Mouse (Mus musculus): ENCODE results near the gene Fhod1. TPM values are rescaled to one million over a fixed set of nuclear protein-coding genes. Genes with fewer than 3 reads are reported as not detected.

The Fhod1 gene
- polyA plus RNA-seq, 1 experiment from 2014 or later = 3.4 TPM

GRCm38 (mm10) chr8:105298351-105299252 lies 49.2 kb downstream of the Fhod1 start:
- WGBS = 60% methylated on average over 18 of the region's 18 CpGs
- Histone ChIP-seq H3K4me1 (ENCODE audit: control insufficient read depth, insufficient read depth, low read length) (peaks cover 10% of the 10 kb centered on the region), H3K27ac (replicated peaks; ENCODE audit: low read depth, low read length) (no peak overlapping the region), H3K4me3 (ENCODE audit: low read depth, low read length) (peak overlapping the region; percentile 99), H3K9ac (ENCODE audit: low read length) (peak overlapping the region; percentile 84), H3K36me3 (ENCODE audit: control insufficient read depth, insufficient read depth, low read length) (peaks cover 22% of the 10 kb centered on the region; the same call in 1 of the 2 replicates), H3K9me3 (ENCODE audit: control insufficient read depth, low read length) (no peaks in the 10 kb centered on the region), H3K4me2 (ENCODE audit: low read depth, severe bottlenecking) (peak overlapping the region; percentile 91), H3K27me3 (ENCODE audit: control insufficient read depth, insufficient read depth, low read length) (no peaks in the 10 kb centered on the region)
- ATAC-seq (ENCODE audit: insufficient number of reproducible peaks, low FRiP score, low TSS enrichment, low read depth) (no peak), DNase-seq (ENCODE audit: low spot score) (no peak)

GRCm38 (mm10) chr8:105297511-105298192 lies 50.1 kb downstream of the Fhod1 start, which contains the start of gene E2f4:
Gene E2f4, plus strand, starts transcription at chr8:105297663.
- Histone ChIP-seq H3K4me2 (ENCODE audit: low read depth, severe bottlenecking) (peak within 1 kb of the TSS; percentile 91), H3K9me3 (ENCODE audit: control insufficient read depth, low read length) (no peaks in the 10 kb centered on the region), H3K27ac (replicated peaks; ENCODE audit: low read depth, low read length) (peak within 1 kb of the TSS; percentile 52; the same call in 1 of the 2 replicates), H3K9ac (ENCODE audit: low read length) (peak within 1 kb of the TSS; percentile 84), H3K4me1 (ENCODE audit: control insufficient read depth, insufficient read depth, low read length) (peaks cover 10% of the 10 kb centered on the region), H3K4me3 (ENCODE audit: low read depth, low read length) (peak within 1 kb of the TSS; percentile 99), H3K36me3 (ENCODE audit: control insufficient read depth, insufficient read depth, low read length) (peaks cover 19% of the 10 kb centered on the region; the same call in 1 of the 2 replicates), H3K27me3 (ENCODE audit: control insufficient read depth, insufficient read depth, low read length) (peaks cover 2% of the 10 kb centered on the region; the same call in 1 of the 2 replicates)
- WGBS = 0% methylated on average over 58 of the region's 58 CpGs
- DNase-seq (ENCODE audit: low spot score) (peak; percentile 95), ATAC-seq (ENCODE audit: insufficient number of reproducible peaks, low FRiP score, low TSS enrichment, low read depth) (peak; percentile 77)

DNA sequence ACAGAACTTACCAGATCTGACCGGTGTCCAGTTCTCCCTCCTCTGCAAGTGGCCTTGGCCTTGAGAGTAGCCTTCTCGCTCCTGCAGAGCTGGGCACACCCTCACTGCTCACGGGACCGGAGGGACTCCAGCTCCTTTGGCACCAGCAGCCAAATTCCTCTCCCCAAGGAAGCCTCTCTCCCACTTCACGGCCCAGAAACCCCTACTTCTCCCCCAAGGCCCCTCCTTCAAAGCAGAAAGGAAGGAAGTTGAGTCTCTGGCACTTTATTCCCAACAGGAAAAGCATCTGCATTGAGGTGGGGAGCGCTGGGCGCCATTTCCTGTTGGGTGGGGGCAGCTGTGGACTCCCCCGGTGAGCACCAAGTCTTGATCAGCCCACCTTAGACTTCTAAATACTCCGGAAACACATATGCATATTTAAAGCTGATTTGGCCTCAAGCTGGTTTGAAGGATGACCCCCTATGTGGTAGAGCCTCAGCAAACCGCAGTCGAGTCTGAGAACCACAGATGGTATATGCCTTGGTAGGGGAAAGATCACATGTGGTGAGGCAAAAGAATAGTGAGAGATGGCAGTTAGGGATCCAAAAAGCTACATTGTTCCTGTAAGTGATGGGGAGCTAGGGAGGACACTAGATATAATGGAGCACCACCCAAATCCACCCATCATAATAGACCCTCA lies 51.7 kb downstream of the Fhod1 start, which contains the start of gene Exoc3l:
TSS of gene Exoc3l (minus strand) at position 207 of the 679 bp plus-strand sequence.
- Histone ChIP-seq H3K9me3 (ENCODE audit: control insufficient read depth, low read length) (no peaks in the 10 kb centered on the region), H3K27me3 (ENCODE audit: control insufficient read depth, insufficient read depth, low read length) (peaks cover 2% of the 10 kb centered on the region; the same call in 1 of the 2 replicates)
- no peak for ATAC-seq (ENCODE audit: insufficient number of reproducible peaks, low FRiP score, low TSS enrichment, low read depth)

GRCm38 (mm10) chr8:105295256-105295655 lies 52.5 kb downstream of the Fhod1 start:
- Histone ChIP-seq H3K27ac (replicated peaks; ENCODE audit: low read depth, low read length) (no peak overlapping the region), H3K4me2 (ENCODE audit: low read depth, severe bottlenecking) (no peak overlapping the region; the same call in 1 of the 2 replicates)
- DNase-seq (ENCODE audit: low spot score) = no peak

More for the DNA sequence above, 51.7 kb downstream of the Fhod1 start, which contains the start of gene Exoc3l:
- Histone ChIP-seq H3K9ac (ENCODE audit: low read length) (no peak within 1 kb of the TSS), H3K4me1 (ENCODE audit: control insufficient read depth, insufficient read depth, low read length) (peaks cover 10% of the 10 kb centered on the region), H3K4me3 (ENCODE audit: low read depth, low read length) (peak within 1 kb of the TSS; percentile 99; the same call in 1 of the 2 replicates), H3K36me3 (ENCODE audit: control insufficient read depth, insufficient read depth, low read length) (peaks cover 10% of the 10 kb centered on the region; the same call in 1 of the 2 replicates), H3K4me2 (ENCODE audit: low read depth, severe bottlenecking) (peak within 1 kb of the TSS; percentile 91), H3K27ac (replicated peaks; ENCODE audit: low read depth, low read length) (no peak within 1 kb of the TSS)
- DNase-seq (ENCODE audit: low spot score) = no peak
- 65% methylated on average over 11 of the region's 11 CpGs for WGBS

DNA sequence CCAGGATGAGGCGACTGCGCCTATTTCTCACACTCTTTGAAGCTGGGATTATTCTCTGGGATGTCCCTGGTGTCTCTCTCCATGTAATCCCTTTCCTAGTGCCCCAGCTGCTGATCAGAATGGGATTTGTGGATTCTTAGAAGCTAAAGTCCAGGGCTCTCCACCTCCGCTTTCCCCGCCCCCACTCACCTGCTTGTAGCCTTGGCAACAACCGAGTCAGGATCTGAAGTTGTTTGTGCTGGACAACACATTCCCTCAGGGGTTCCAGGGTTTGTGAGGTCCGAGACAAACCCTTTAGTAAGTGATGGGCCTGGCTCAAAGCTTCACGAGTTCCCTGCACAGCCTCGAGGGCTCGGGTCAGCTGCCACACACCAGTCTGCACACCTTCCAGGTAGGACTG lies 53.0 kb downstream of the Fhod1 start:
- H3K4me3 ChIP-seq (ENCODE audit: low read depth, low read length) = no peak overlapping the region
- peaks cover 13% of the 10 kb centered on the region for H3K27me3 ChIP-seq (ENCODE audit: control insufficient read depth, insufficient read depth, low read length)
- DNase-seq (ENCODE audit: low spot score) = no peak
- H3K4me2 ChIP-seq (ENCODE audit: low read depth, severe bottlenecking) = no peak overlapping the region
- peaks cover under 1% of the 10 kb centered on the region; the same call in 1 of the 2 replicates for H3K36me3 ChIP-seq (ENCODE audit: control insufficient read depth, insufficient read depth, low read length)
- no peaks in the 10 kb centered on the region for H3K9me3 ChIP-seq (ENCODE audit: control insufficient read depth, low read length)
- peaks cover 13% of the 10 kb centered on the region for H3K4me1 ChIP-seq (ENCODE audit: control insufficient read depth, insufficient read depth, low read length)
- no peak for ATAC-seq (ENCODE audit: insufficient number of reproducible peaks, low FRiP score, low TSS enrichment, low read depth)
- no peak overlapping the region for H3K9ac ChIP-seq (ENCODE audit: low read length)
- 72% methylated on average over 9 of the region's 9 CpGs for WGBS
- H3K27ac ChIP-seq (replicated peaks; ENCODE audit: low read depth, low read length) = no peak overlapping the region

More at GRCm38 (mm10) chr8:105295256-105295655, 52.5 kb downstream of the Fhod1 start:
- Histone ChIP-seq H3K9ac (ENCODE audit: low read length) (no peak overlapping the region), H3K4me3 (ENCODE audit: low read depth, low read length) (no peak overlapping the region), H3K27me3 (ENCODE audit: control insufficient read depth, insufficient read depth, low read length) (peaks cover 8% of the 10 kb centered on the region), H3K36me3 (ENCODE audit: control insufficient read depth, insufficient read depth, low read length) (peaks cover 4% of the 10 kb centered on the region; the same call in 1 of the 2 replicates), H3K4me1 (ENCODE audit: control insufficient read depth, insufficient read depth, low read length) (peaks cover 10% of the 10 kb centered on the region), H3K9me3 (ENCODE audit: control insufficient read depth, low read length) (no peaks in the 10 kb centered on the region)
- WGBS = 66% methylated on average over 11 of the region's 11 CpGs
- ATAC-seq (ENCODE audit: insufficient number of reproducible peaks, low FRiP score, low TSS enrichment, low read depth) = no peak

GRCm38 (mm10) chr8:105293405-105293804 lies 54.3 kb downstream of the Fhod1 start:
- no peak overlapping the region for H3K9ac ChIP-seq (ENCODE audit: low read length)
- H3K4me3 ChIP-seq (ENCODE audit: low read depth, low read length) = no peak overlapping the region
- H3K4me1 ChIP-seq (ENCODE audit: control insufficient read depth, insufficient read depth, low read length) = peaks cover 9% of the 10 kb centered on the region
- no peaks in the 10 kb centered on the region for H3K9me3 ChIP-seq (ENCODE audit: control insufficient read depth, low read length)
- ATAC-seq (ENCODE audit: insufficient number of reproducible peaks, low FRiP score, low TSS enrichment, low read depth) (no peak), DNase-seq (ENCODE audit: low spot score) (no peak)
- no peak overlapping the region for H3K4me2 ChIP-seq (ENCODE audit: low read depth, severe bottlenecking)
- peaks cover 14% of the 10 kb centered on the region for H3K27me3 ChIP-seq (ENCODE audit: control insufficient read depth, insufficient read depth, low read length)
- no peak overlapping the region for H3K27ac ChIP-seq (replicated peaks; ENCODE audit: low read depth, low read length)
- 60% methylated on average over 19 of the region's 19 CpGs for WGBS
- H3K36me3 ChIP-seq (ENCODE audit: control insufficient read depth, insufficient read depth, low read length) = no peaks in the 10 kb centered on the region

DNA sequence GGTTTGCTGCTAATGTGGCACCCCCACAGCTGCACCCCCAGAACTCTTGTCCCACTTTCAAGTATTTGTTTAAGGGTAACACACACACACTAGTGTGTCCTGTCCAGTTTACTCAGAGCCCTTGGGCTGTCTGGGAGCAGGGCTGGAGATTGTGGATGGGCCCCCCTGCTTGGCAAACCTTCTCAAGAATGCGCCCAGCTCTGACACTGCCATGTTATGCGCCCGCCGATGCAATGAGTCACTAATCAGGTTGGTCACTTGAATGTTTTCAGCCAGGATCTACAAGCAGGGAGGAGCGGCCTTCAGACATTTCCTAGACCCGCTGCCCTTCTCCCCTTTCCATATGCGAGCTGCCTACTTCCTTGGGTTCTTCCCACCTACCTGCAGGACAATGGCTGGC lies 55.3 kb downstream of the Fhod1 start:
- ATAC-seq (ENCODE audit: insufficient number of reproducible peaks, low FRiP score, low TSS enrichment, low read depth) (no peak), DNase-seq (ENCODE audit: low spot score) (no peak)
- 77% methylated on average over 7 of the region's 7 CpGs for WGBS

More for the DNA sequence above, 55.3 kb downstream of the Fhod1 start:
- Histone ChIP-seq H3K4me2 (ENCODE audit: low read depth, severe bottlenecking) (no peak overlapping the region), H3K4me3 (ENCODE audit: low read depth, low read length) (no peak overlapping the region), H3K27me3 (ENCODE audit: control insufficient read depth, insufficient read depth, low read length) (peaks cover 14% of the 10 kb centered on the region), H3K36me3 (ENCODE audit: control insufficient read depth, insufficient read depth, low read length) (no peaks in the 10 kb centered on the region), H3K27ac (replicated peaks; ENCODE audit: low read depth, low read length) (no peak overlapping the region), H3K9me3 (ENCODE audit: control insufficient read depth, low read length) (no peaks in the 10 kb centered on the region), H3K9ac (ENCODE audit: low read length) (no peak overlapping the region), H3K4me1 (ENCODE audit: control insufficient read depth, insufficient read depth, low read length) (peaks cover 6% of the 10 kb centered on the region)
